Mouse (Mus musculus): ENCODE measurements at regions not wholly inside any gene's neighbourhood (a gene's known extent, or its start where the extent isn't known, plus 50 kb on each side); places are given as distances from the start of the nearest gene placed in this dataset.

GRCm38 (mm10) chr13:29108214-29108613, 154.7 kb upstream of the Sox4 start:
- TF ChIP-seq SRF (IDR thresholded peaks at IDR 0.05; ENCODE audit: control insufficient read depth, insufficient read length, low read depth) = no peak
- TF ChIP-seq TCF12 (IDR thresholded peaks at IDR 0.05; ENCODE audit: insufficient read depth, poor library complexity, severe bottlenecking) = no peak
- no peak for TF ChIP-seq MYOG (IDR thresholded peaks at IDR 0.05; ENCODE audit: control insufficient read depth in 1 of 3, insufficient read depth in 1 of 3, insufficient read length in 2 of 3, low read depth in 2 of 3)
- TF ChIP-seq POLR2A (IDR thresholded peaks at IDR 0.05; ENCODE audit: insufficient read length, low read depth) = no peak
- no peak for TF ChIP-seq TCF3 (IDR thresholded peaks at IDR 0.05; ENCODE audit: insufficient read length, low read depth)
- no peak for TF ChIP-seq E2F4 (IDR thresholded peaks at IDR 0.05; ENCODE audit: insufficient read depth)
- TF ChIP-seq POLR2AphosphoS2 (IDR thresholded peaks at IDR 0.05; ENCODE audit: insufficient read length, low read depth) = no peak
- no peak for TF ChIP-seq USF1 (IDR thresholded peaks at IDR 0.05; ENCODE audit: low read depth)
- TF ChIP-seq CEBPB (IDR thresholded peaks at IDR 0.05; ENCODE audit: insufficient read depth, poor library complexity, severe bottlenecking) = no peak
- no peak for TF ChIP-seq REST (IDR thresholded peaks at IDR 0.05; ENCODE audit: insufficient read depth, insufficient read length)
- no peak for TF ChIP-seq MAX (IDR thresholded peaks at IDR 0.05; ENCODE audit: low read depth)
- TF ChIP-seq MYOD1 (IDR thresholded peaks at IDR 0.05; ENCODE audit: control insufficient read depth in 1 of 3, insufficient read length in 2 of 3, low read depth in 2 of 3) = no peak
